Mouse (Mus musculus) brain, embryonic 18.5 days (tissue): ENCODE data around the gene Mrpl58.

Experiments used
- DNase-seq: peaks from one replicate; pipeline ENCODE4 v3.0.0-alpha.2; 2012; ENCODE audit warnings: low read depth, low spot score

The Mrpl58 gene

GRCm38 (mm10) chr11:115457405-115457804 lies 53.9 kb downstream of the Mrpl58 start:
- no peak for DNase-seq

GRCm38 (mm10) chr11:115460976-115461375 lies 57.4 kb downstream of the Mrpl58 start:
- no peak for DNase-seq

GRCm38 (mm10) chr11:115461846-115462242 lies 58.3 kb downstream of the Mrpl58 start:
- no peak for DNase-seq
